Mouse (Mus musculus) lung, embryonic 14.5 days (tissue): Measurements from ENCODE around the gene Parvg. TPM values are rescaled to one million over a fixed set of nuclear protein-coding genes. Genes with fewer than 3 reads are reported as not detected.

ENCODE experiments used
- ATAC-seq: fragments of 200-750 bp; cut with Nextera tagmentation; 2 replicates; pipeline ENCODE4 v1.8.0; 2017; ENCODE audit warnings: mild to moderate bottlenecking, moderate TSS enrichment, moderate library complexity; ENCODE audit not compliant: insufficient read depth
- DNase-seq: peaks from one replicate; pipeline ENCODE4 v3.0.0-alpha.2; 2015
- H3K27ac ChIP-seq: fragments of 300-500 bp; sonication (generic); 2 replicates; pipeline ENCODE4 v1.5.1; 2014; ENCODE audit warnings: low read depth, mild to moderate bottlenecking, moderate library complexity
- H3K27me3 ChIP-seq: fragments of 300-500 bp; sonication (generic); 2 replicates; pipeline ENCODE4 v1.6.1; 2014; ENCODE audit warnings: low read length, control low read depth; ENCODE audit not compliant: insufficient read depth
- H3K36me3 ChIP-seq: fragments of 300-500 bp; sonication (generic); 2 replicates; pipeline ENCODE4 v1.6.1; 2014; ENCODE audit warnings: control low read depth; ENCODE audit not compliant: insufficient read depth
- H3K4me1 ChIP-seq: fragments of 300-500 bp; sonication (generic); 2 replicates; pipeline ENCODE4 v1.6.1; 2014; ENCODE audit warnings: antibody characterized with exemption, control low read depth; ENCODE audit not compliant: insufficient read depth
- H3K4me2 ChIP-seq: fragments of 300-500 bp; sonication (generic); 2 replicates; pipeline ENCODE4 v1.6.1; 2014; ENCODE audit warnings: mild to moderate bottlenecking
- H3K4me3 ChIP-seq: fragments of 300-500 bp; sonication (generic); 2 replicates; pipeline ENCODE4 v1.5.1; 2014; ENCODE audit warnings: low read depth, low read length
- H3K9ac ChIP-seq: fragments of 300-500 bp; sonication (generic); 2 replicates; pipeline ENCODE4 v1.6.1; 2014
- H3K9me3 ChIP-seq: fragments of 300-500 bp; sonication (generic); 2 replicates; pipeline ENCODE4 v1.6.1; 2016; ENCODE audit warnings: low read depth, low read length, control low read depth
- CTCF ChIP-seq: IDR thresholded peaks from 2 replicates; pipeline ENCODE4 v1.5.1; 2016; ENCODE audit warnings: antibody characterized with exemption, low read depth
- WGBS: fragments of 180-500 bp; shearing (Covaris S2); extraction: QIAGEN DNeasy Blood & Tissue Kit; methylation state at CpG from one replicate; pipeline ENCODE4 v1.1.7; 2014; 5-methylcytosine and 5-hydroxymethylcytosine counted together
- polyA plus RNA-seq: library from polyadenylated mRNA; unstranded; fragments of >200 nt; fragmentation: Nextera tagmentation; extraction: Ambion mirVana; gene quantifications from 2 replicates; pipeline ENCODE4 v1.2.1, GENCODE M21; 2014

The Parvg gene
- polyA plus RNA-seq, 1 experiment from 2014 or later: 1.7 TPM

GRCm38 (mm10) chr15:84303264-84303663 lies 20.6 kb upstream of the Parvg start:
- Histone ChIP-seq H3K27me3 (no peaks in the 10 kb centered on the region), H3K9me3 (no peaks in the 10 kb centered on the region)

GRCm38 (mm10) chr15:84305333-84305732 lies 18.5 kb upstream of the Parvg start:
- no peak for TF ChIP-seq CTCF
- Histone ChIP-seq H3K27ac (no peak overlapping the region), H3K4me2 (no peak overlapping the region), H3K9ac (no peak overlapping the region), H3K4me1 (peaks cover 8% of the 10 kb centered on the region), H3K27me3 (no peaks in the 10 kb centered on the region), H3K9me3 (no peaks in the 10 kb centered on the region), H3K4me3 (no peak overlapping the region), H3K36me3 (no peaks in the 10 kb centered on the region)
- WGBS: 47% methylated on average over 10 of the region's 10 CpGs
- ATAC-seq (no peak), DNase-seq (peak; percentile 47)

More at GRCm38 (mm10) chr15:84303264-84303663, 20.6 kb upstream of the Parvg start:
- 66% methylated on average over 10 of the region's 10 CpGs for WGBS
- no peaks in the 10 kb centered on the region for H3K36me3 ChIP-seq
- H3K27ac ChIP-seq: no peak overlapping the region
- no peak for DNase-seq
- no peak for TF ChIP-seq CTCF
- H3K9ac ChIP-seq: no peak overlapping the region
- H3K4me2 ChIP-seq: no peak overlapping the region
- H3K4me3 ChIP-seq: no peak overlapping the region
- H3K4me1 ChIP-seq: peaks cover 22% of the 10 kb centered on the region
- no peak for ATAC-seq

GRCm38 (mm10) chr15:84310271-84310670 lies 13.6 kb upstream of the Parvg start:
- peaks cover 20% of the 10 kb centered on the region for H3K4me1 ChIP-seq
- 18% methylated on average over 11 of the region's 11 CpGs for WGBS
- ATAC-seq: no peak

GRCm38 (mm10) chr15:84311295-84312085 lies 12.3 kb upstream of the Parvg start:
- WGBS: 68% methylated on average over 9 of the region's 9 CpGs
- Histone ChIP-seq H3K4me3 (no peak overlapping the region), H3K27me3 (no peaks in the 10 kb centered on the region), H3K27ac (no peak overlapping the region), H3K9ac (no peak overlapping the region), H3K36me3 (no peaks in the 10 kb centered on the region), H3K4me1 (peaks cover 23% of the 10 kb centered on the region), H3K9me3 (no peaks in the 10 kb centered on the region), H3K4me2 (no peak overlapping the region)
- TF ChIP-seq CTCF: no peak
- ATAC-seq (no peak), DNase-seq (no peak)

More at GRCm38 (mm10) chr15:84310271-84310670, 13.6 kb upstream of the Parvg start:
- no peaks in the 10 kb centered on the region for H3K9me3 ChIP-seq
- H3K27me3 ChIP-seq: no peaks in the 10 kb centered on the region
- no peak overlapping the region for H3K27ac ChIP-seq
- H3K4me3 ChIP-seq: no peak overlapping the region
- DNase-seq: peak; percentile 30
- H3K4me2 ChIP-seq: no peak overlapping the region
- H3K36me3 ChIP-seq: no peaks in the 10 kb centered on the region
- H3K9ac ChIP-seq: no peak overlapping the region
- TF ChIP-seq CTCF: no peak

- H3K27ac ChIP-seq: 0 out of 2 replicates have a peak overlapping the region, but pooled peaks have one; percentile 1
- TF ChIP-seq CTCF: no peak
- peaks cover 23% of the 10 kb centered on the region for H3K4me1 ChIP-seq
- no peak overlapping the region for H3K4me3 ChIP-seq
- no peak overlapping the region for H3K9ac ChIP-seq
- no peak overlapping the region for H3K4me2 ChIP-seq
- no peaks in the 10 kb centered on the region for H3K9me3 ChIP-seq
- H3K36me3 ChIP-seq: no peaks in the 10 kb centered on the region
- ATAC-seq: no peak
- H3K27me3 ChIP-seq: no peaks in the 10 kb centered on the region
- WGBS: 47% methylated on average over 9 of the region's 10 CpGs
- DNase-seq: peak; percentile 34
Measured at GRCm38 (mm10) chr15:84312878-84313565, 10.8 kb upstream of the Parvg start.

GRCm38 (mm10) chr15:84313566-84313878 lies 10.3 kb upstream of the Parvg start:
- 0 out of 2 replicates have a peak overlapping the region, but pooled peaks have one; percentile 1 for H3K27ac ChIP-seq
- DNase-seq (peak; percentile 21), ATAC-seq (no peak)
- H3K27me3 ChIP-seq: no peaks in the 10 kb centered on the region
- H3K4me2 ChIP-seq: no peak overlapping the region
- H3K4me3 ChIP-seq: no peak overlapping the region
- WGBS: 21% methylated on average over 9 of the region's 9 CpGs
- TF ChIP-seq CTCF: no peak
- H3K9me3 ChIP-seq: no peaks in the 10 kb centered on the region
- no peak overlapping the region for H3K9ac ChIP-seq
- H3K4me1 ChIP-seq: peaks cover 23% of the 10 kb centered on the region
- no peaks in the 10 kb centered on the region for H3K36me3 ChIP-seq

- Histone ChIP-seq H3K27me3 (no peaks in the 10 kb centered on the region), H3K4me3 (no peak overlapping the region), H3K9me3 (no peaks in the 10 kb centered on the region), H3K9ac (no peak overlapping the region), H3K36me3 (no peaks in the 10 kb centered on the region), H3K4me2 (no peak overlapping the region), H3K27ac (peak overlapping the region; percentile 27; the same call in 1 of the 2 replicates), H3K4me1 (peaks cover 23% of the 10 kb centered on the region)
- 45% methylated on average over 18 of the region's 18 CpGs for WGBS
- TF ChIP-seq CTCF: no peak
- no peak for ATAC-seq
- DNase-seq: no peak
Measured at GRCm38 (mm10) chr15:84314420-84315080, 9.3 kb upstream of the Parvg start.
